Mouse (Mus musculus) gonadal fat pad, adult 2 months (tissue): ENCODE results near the gene Hba-a1. TPM values are rescaled to one million over a fixed set of nuclear protein-coding genes. Genes with fewer than 3 reads are reported as not detected.

ENCODE experiments used
- polyA plus RNA-seq: library from polyadenylated mRNA; depleted of rRNA; stranded (reverse); fragments of >200 nt; gene quantifications from 2 replicates; pipeline ENCODE4 v1.2.3, GENCODE M21; 2012; rRNA removed

Gene Hba-a1
- polyA plus RNA-seq, 1 experiment, result 903 TPM

Other genes with a start within 250 kb of the Hba-a1 start
- gene Il9r, start 83.2 kb upstream of the Hba-a1 start, polyA plus RNA-seq, result 0.34 and 0.42 TPM in 2 replicates
- 16.4 and 18.9 TPM in 2 replicates for gene Snrnp25, start 78.1 kb upstream of the Hba-a1 start, polyA plus RNA-seq
- gene Rhbdf1, start 61.2 kb upstream of the Hba-a1 start, polyA plus RNA-seq, result 98.4 and 128 TPM in 2 replicates
- 25.3 and 29.2 TPM in 2 replicates for gene Mpg, start 57.0 kb upstream of the Hba-a1 start, polyA plus RNA-seq
- gene Nprl3, start 15.8 kb upstream of the Hba-a1 start, polyA plus RNA-seq, result 84.1 and 133 TPM in 2 replicates
- gene Hba-x, start 7.1 kb upstream of the Hba-a1 start, polyA plus RNA-seq, result not detected in 2 replicates
- gene Hbq1b, start 3.5 kb downstream of the Hba-a1 start, polyA plus RNA-seq, result 0.24 and 0.57 TPM in 2 replicates
- gene Hba-a2, start 13.0 kb downstream of the Hba-a1 start, polyA plus RNA-seq, result 2,488 and 5,855 TPM in 2 replicates
- gene Hbq1a, start 16.6 kb downstream of the Hba-a1 start, polyA plus RNA-seq, result 0.42 and 0.45 TPM in 2 replicates
- gene Sh3pxd2b, start 64.3 kb downstream of the Hba-a1 start, polyA plus RNA-seq, result 9.6 and 11.7 TPM in 2 replicates
- 11.2 and 12.2 TPM in 2 replicates for gene Ubtd2, start 171.9 kb downstream of the Hba-a1 start, polyA plus RNA-seq
- gene Efcab9, start 248.6 kb downstream of the Hba-a1 start, polyA plus RNA-seq, result 0.50 and 0.74 TPM in 2 replicates
- gene Stk10, start 249.8 kb downstream of the Hba-a1 start, polyA plus RNA-seq, result 8.3 and 8.4 TPM in 2 replicates